Mouse (Mus musculus) cerebellum, adult 2 months (tissue): ENCODE measurements around the gene Tmem135.

Experiments used
- CTCF ChIP-seq: fragments of 200-500 bp; IDR thresholded peaks from 2 replicates; pipeline ENCODE4 v1.5.1; 2011; ENCODE audit warnings: low read depth, mild to moderate bottlenecking, control low read depth, low read length, moderate library complexity, borderline replicate concordance; ENCODE audit not compliant: insufficient read depth
- POLR2A ChIP-seq: fragments of 200-500 bp; IDR thresholded peaks from 2 replicates; pipeline ENCODE4 v1.6.1; 2011; ENCODE audit warnings: low read length, control low read depth, borderline replicate concordance; ENCODE audit not compliant: insufficient read depth

DNA sequence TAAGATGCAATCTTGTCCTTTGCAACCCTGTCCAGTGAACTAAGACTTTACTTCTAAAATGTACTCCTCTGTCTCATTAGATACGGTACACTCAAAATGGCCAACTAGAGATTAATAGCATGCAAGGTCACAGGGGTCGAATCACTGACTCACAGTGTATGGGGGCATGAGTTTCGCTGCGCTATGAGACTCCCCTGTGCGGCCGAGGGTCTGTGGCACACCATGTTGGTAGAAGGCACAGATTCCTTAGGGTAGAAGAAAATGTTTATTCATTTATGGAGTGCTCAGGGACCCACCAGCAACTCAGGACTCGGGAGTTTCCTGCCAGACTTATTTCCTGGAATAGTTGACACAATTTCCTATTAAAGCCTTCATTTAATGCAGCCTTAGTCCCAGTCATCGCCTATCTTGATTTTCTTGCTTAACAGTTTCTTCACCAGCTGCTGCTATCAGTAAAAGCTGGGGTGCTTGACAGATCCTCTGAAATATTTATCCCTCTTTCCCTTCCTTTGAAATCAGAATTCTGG is 14.2 kb upstream of the Tmem135 start:
- TF ChIP-seq POLR2A = no peak
- no peak for TF ChIP-seq CTCF
